Mouse (Mus musculus): ENCODE data around the gene Ctf2. TPM values are rescaled to one million over a fixed set of nuclear protein-coding genes. Genes with fewer than 3 reads are reported as not detected.

The Ctf2 gene
- polyA plus RNA-seq, 1 experiment from 2014 or later = 0.08 TPM

- no peak for TF ChIP-seq EP300 (IDR thresholded peaks at IDR 0.05)
- Histone ChIP-seq H3K9me3 (ENCODE audit: low read length) (no peaks in the 10 kb centered on the region), H3K9ac (replicated peaks; ENCODE audit: low read depth) (no peak overlapping the region), H3K4me1 (ENCODE audit: insufficient read depth, low read depth, low read length) (no peaks in the 10 kb centered on the region), H3K27me3 (replicated peaks; ENCODE audit: insufficient read depth, low read length) (no peaks in the 10 kb centered on the region), H3K4me2 (replicated peaks; ENCODE audit: low read depth, low read length) (no peak overlapping the region), H3K27ac (ENCODE audit: low read length) (no peak overlapping the region), H3K4me3 (ENCODE audit: low read depth, low read length) (no peak overlapping the region), H3K36me3 (ENCODE audit: insufficient read depth, low read length) (no peaks in the 10 kb centered on the region)
- ATAC-seq = no peak
- no peak for DNase-seq (ENCODE audit: low spot score)
- WGBS = 57% methylated on average over 8 of the region's 8 CpGs
Observed at GRCm38 (mm10) chr7:127681888-127682553, 49.9 kb downstream of the Ctf2 start.

- 85% methylated on average over 13 of the region's 13 CpGs for WGBS
- no peak overlapping the region for H3K9ac ChIP-seq (replicated peaks; ENCODE audit: low read depth)
- DNase-seq (ENCODE audit: low spot score) = no peak
- TF ChIP-seq CTCF (IDR thresholded peaks at IDR 0.05) (no peak), EP300 (IDR thresholded peaks at IDR 0.05) (no peak)
- no peak overlapping the region for H3K27ac ChIP-seq (ENCODE audit: low read length)
- H3K4me3 ChIP-seq (ENCODE audit: low read depth, low read length) = no peak overlapping the region
- no peaks in the 10 kb centered on the region for H3K4me1 ChIP-seq (ENCODE audit: insufficient read depth, low read depth, low read length)
- no peak for ATAC-seq
- H3K36me3 ChIP-seq (ENCODE audit: insufficient read depth, low read length) = no peaks in the 10 kb centered on the region
- no peak overlapping the region for H3K4me2 ChIP-seq (replicated peaks; ENCODE audit: low read depth, low read length)
- no peaks in the 10 kb centered on the region for H3K27me3 ChIP-seq (replicated peaks; ENCODE audit: insufficient read depth, low read length)
- H3K9me3 ChIP-seq (ENCODE audit: low read length) = no peaks in the 10 kb centered on the region
Observed at GRCm38 (mm10) chr7:127680541-127680940, 51.4 kb downstream of the Ctf2 start.

- ATAC-seq = no peak
- Histone ChIP-seq H3K4me1 (ENCODE audit: insufficient read depth, low read depth, low read length) (no peaks in the 10 kb centered on the region), H3K9ac (replicated peaks; ENCODE audit: low read depth) (no peak overlapping the region), H3K4me2 (replicated peaks; ENCODE audit: low read depth, low read length) (no peak overlapping the region), H3K27ac (ENCODE audit: low read length) (no peak overlapping the region), H3K36me3 (ENCODE audit: insufficient read depth, low read length) (no peaks in the 10 kb centered on the region), H3K4me3 (ENCODE audit: low read depth, low read length) (no peak overlapping the region), H3K9me3 (ENCODE audit: low read length) (no peaks in the 10 kb centered on the region), H3K27me3 (replicated peaks; ENCODE audit: insufficient read depth, low read length) (no peaks in the 10 kb centered on the region)
- TF ChIP-seq EP300 (IDR thresholded peaks at IDR 0.05) (no peak), CTCF (IDR thresholded peaks at IDR 0.05) (no peak)
- 87% methylated on average over 2 of the region's 2 CpGs for WGBS
- DNase-seq (ENCODE audit: low spot score) = no peak
Observed at GRCm38 (mm10) chr7:127678811-127679210, 53.2 kb downstream of the Ctf2 start.

GRCm38 (mm10) chr7:127677609-127678008 lies 54.4 kb downstream of the Ctf2 start:
- no peak for DNase-seq (ENCODE audit: low spot score)
- no peak overlapping the region for H3K27ac ChIP-seq (ENCODE audit: low read length)
- H3K9me3 ChIP-seq (ENCODE audit: low read length) = no peaks in the 10 kb centered on the region
- no peaks in the 10 kb centered on the region for H3K27me3 ChIP-seq (replicated peaks; ENCODE audit: insufficient read depth, low read length)
- ATAC-seq = no peak
- 81% methylated on average over 4 of the region's 4 CpGs for WGBS
- H3K4me3 ChIP-seq (ENCODE audit: low read depth, low read length) = no peak overlapping the region
- H3K4me1 ChIP-seq (ENCODE audit: insufficient read depth, low read depth, low read length) = no peaks in the 10 kb centered on the region
- no peak overlapping the region for H3K9ac ChIP-seq (replicated peaks; ENCODE audit: low read depth)
- TF ChIP-seq EP300 (IDR thresholded peaks at IDR 0.05) (no peak), CTCF (IDR thresholded peaks at IDR 0.05) (no peak)
- no peaks in the 10 kb centered on the region for H3K36me3 ChIP-seq (ENCODE audit: insufficient read depth, low read length)
- H3K4me2 ChIP-seq (replicated peaks; ENCODE audit: low read depth, low read length) = no peak overlapping the region

GRCm38 (mm10) chr7:127677077-127677476 lies 54.9 kb downstream of the Ctf2 start:
- no peak for ATAC-seq
- TF ChIP-seq EP300 (IDR thresholded peaks at IDR 0.05) = no peak
- TF ChIP-seq CTCF (IDR thresholded peaks at IDR 0.05) = peak; percentile 75
- Histone ChIP-seq H3K36me3 (ENCODE audit: insufficient read depth, low read length) (no peaks in the 10 kb centered on the region), H3K27me3 (replicated peaks; ENCODE audit: insufficient read depth, low read length) (no peaks in the 10 kb centered on the region), H3K9me3 (ENCODE audit: low read length) (no peaks in the 10 kb centered on the region), H3K4me2 (replicated peaks; ENCODE audit: low read depth, low read length) (no peak overlapping the region), H3K4me1 (ENCODE audit: insufficient read depth, low read depth, low read length) (no peaks in the 10 kb centered on the region), H3K4me3 (ENCODE audit: low read depth, low read length) (no peak overlapping the region), H3K9ac (replicated peaks; ENCODE audit: low read depth) (no peak overlapping the region), H3K27ac (ENCODE audit: low read length) (no peak overlapping the region)
- 63% methylated on average over 6 of the region's 6 CpGs for WGBS
- peak; percentile 11 for DNase-seq (ENCODE audit: low spot score)

- H3K27ac ChIP-seq (ENCODE audit: low read length) = no peak overlapping the region
- ATAC-seq (no peak), DNase-seq (ENCODE audit: low spot score) (no peak)
- no peaks in the 10 kb centered on the region for H3K36me3 ChIP-seq (ENCODE audit: insufficient read depth, low read length)
- no peak overlapping the region for H3K4me3 ChIP-seq (ENCODE audit: low read depth, low read length)
- no peaks in the 10 kb centered on the region for H3K4me1 ChIP-seq (ENCODE audit: insufficient read depth, low read depth, low read length)
- TF ChIP-seq EP300 (IDR thresholded peaks at IDR 0.05) (no peak), CTCF (IDR thresholded peaks at IDR 0.05) (no peak)
- H3K4me2 ChIP-seq (replicated peaks; ENCODE audit: low read depth, low read length) = no peak overlapping the region
- H3K27me3 ChIP-seq (replicated peaks; ENCODE audit: insufficient read depth, low read length) = no peaks in the 10 kb centered on the region
- no peak overlapping the region for H3K9ac ChIP-seq (replicated peaks; ENCODE audit: low read depth)
- no peaks in the 10 kb centered on the region for H3K9me3 ChIP-seq (ENCODE audit: low read length)
- 78% methylated on average over 9 of the region's 9 CpGs for WGBS
Observed at GRCm38 (mm10) chr7:127675391-127675811, 56.6 kb downstream of the Ctf2 start.

- ATAC-seq = peak; percentile 82
- no peak overlapping the region for H3K9ac ChIP-seq (replicated peaks; ENCODE audit: low read depth)
Observed at GRCm38 (mm10) chr7:127674977-127675376, 57.0 kb downstream of the Ctf2 start.

More at GRCm38 (mm10) chr7:127674977-127675376, 57.0 kb downstream of the Ctf2 start:
- H3K27ac ChIP-seq (ENCODE audit: low read length) = no peak overlapping the region
- no peaks in the 10 kb centered on the region for H3K27me3 ChIP-seq (replicated peaks; ENCODE audit: insufficient read depth, low read length)
- no peaks in the 10 kb centered on the region for H3K36me3 ChIP-seq (ENCODE audit: insufficient read depth, low read length)
- DNase-seq (ENCODE audit: low spot score) = peak; percentile 92
- H3K4me2 ChIP-seq (replicated peaks; ENCODE audit: low read depth, low read length) = no peak overlapping the region
- no peaks in the 10 kb centered on the region for H3K4me1 ChIP-seq (ENCODE audit: insufficient read depth, low read depth, low read length)
- no peaks in the 10 kb centered on the region for H3K9me3 ChIP-seq (ENCODE audit: low read length)
- WGBS = 2% methylated on average over 5 of the region's 5 CpGs
- no peak overlapping the region for H3K4me3 ChIP-seq (ENCODE audit: low read depth, low read length)
- TF ChIP-seq CTCF (IDR thresholded peaks at IDR 0.05) = peak; percentile 98
- no peak for TF ChIP-seq EP300 (IDR thresholded peaks at IDR 0.05)

Data from lung, postnatal 0 days (tissue).